Mouse (Mus musculus) testis, adult 10 weeks (tissue): Measurements from ENCODE around the gene Ypel2. TPM values are rescaled to one million over a fixed set of nuclear protein-coding genes. Genes with fewer than 3 reads are reported as not detected.

Experiments
- polyA plus RNA-seq: library from polyadenylated mRNA; stranded (reverse); fragments of 350-450 nt; fragmentation: Illumina TruSeq; extraction: RNeasy Lipid Tissue Mini Kit (QIAGEN cat#74804); gene quantifications from one replicate; pipeline ENCODE4 v1.2.3, GENCODE M21; 2014; ENCODE audit warnings: low read depth, low replicate concordance

The Ypel2 gene
- polyA plus RNA-seq = 3.5 TPM

GRCm38 (mm10) chr11:86993041-86994037 lies at the start of gene Ypel2:
Gene Ypel2, minus strand, starts transcription at chr11:86993707.

Other genes with a start within 250 kb of the Ypel2 start
- gene Cltc, start 236.1 kb downstream of the Ypel2 start, polyA plus RNA-seq = 160 TPM
- 263 TPM for gene Dhx40, start 186.0 kb downstream of the Ypel2 start, polyA plus RNA-seq
- 149 TPM for gene Gdpd1, start 80.4 kb upstream of the Ypel2 start, polyA plus RNA-seq
- gene Smg8, start 93.1 kb upstream of the Ypel2 start, polyA plus RNA-seq = 9.5 TPM
- gene Prr11, start 115.0 kb upstream of the Ypel2 start, polyA plus RNA-seq = 23.7 TPM
- gene Ska2, start 115.5 kb upstream of the Ypel2 start, polyA plus RNA-seq = 29.5 TPM
- gene Trim37, start 133.4 kb upstream of the Ypel2 start, polyA plus RNA-seq = 624 TPM